Mouse (Mus musculus) intestine, embryonic 15.5 days (tissue): ENCODE measurements at regions not wholly inside any gene's neighbourhood (a gene's known extent, or its start where the extent isn't known, plus 50 kb on each side); places are given as distances from the start of the nearest gene placed in this dataset.

Experiments used
- ATAC-seq: fragments of 200-750 bp; cut with Nextera tagmentation; 2 replicates; pipeline ENCODE4 v1.8.0; 2017; ENCODE audit warnings: moderate TSS enrichment, moderate library complexity
- H3K27ac ChIP-seq: fragments of 300-500 bp; sonication (generic); 2 replicates; pipeline ENCODE4 v1.5.1; 2015; ENCODE audit warnings: mild to moderate bottlenecking, inconsistent platforms
- H3K27me3 ChIP-seq: fragments of 300-500 bp; sonication (generic); replicated peaks from 2 replicates; pipeline ENCODE4 v1.6.1; 2015; ENCODE audit warnings: inconsistent platforms
- H3K36me3 ChIP-seq: fragments of 300-500 bp; sonication (generic); 2 replicates; pipeline ENCODE4 v1.6.1; 2015; ENCODE audit warnings: inconsistent platforms
- H3K4me1 ChIP-seq: fragments of 300-500 bp; sonication (generic); replicated peaks from 2 replicates; pipeline ENCODE4 v1.6.1; 2015; ENCODE audit warnings: inconsistent platforms
- H3K4me2 ChIP-seq: fragments of 300-500 bp; sonication (generic); replicated peaks from 2 replicates; pipeline ENCODE4 v1.6.1; 2015; ENCODE audit warnings: mild to moderate bottlenecking, inconsistent platforms
- H3K4me3 ChIP-seq: fragments of 300-500 bp; sonication (generic); replicated peaks from 2 replicates; pipeline ENCODE4 v1.5.1; 2015; ENCODE audit warnings: inconsistent platforms
- H3K9ac ChIP-seq: fragments of 300-500 bp; sonication (generic); 2 replicates; pipeline ENCODE4 v1.6.1; 2015; ENCODE audit warnings: inconsistent platforms
- H3K9me3 ChIP-seq: fragments of 300-500 bp; sonication (generic); 2 replicates; pipeline ENCODE4 v1.6.1; 2016; ENCODE audit warnings: inconsistent platforms
- WGBS: fragments of 180-500 bp; shearing (Covaris S2); methylation state at CpG from one replicate; pipeline ENCODE4 v1.1.7; 2015; 5-methylcytosine and 5-hydroxymethylcytosine counted together

DNA sequence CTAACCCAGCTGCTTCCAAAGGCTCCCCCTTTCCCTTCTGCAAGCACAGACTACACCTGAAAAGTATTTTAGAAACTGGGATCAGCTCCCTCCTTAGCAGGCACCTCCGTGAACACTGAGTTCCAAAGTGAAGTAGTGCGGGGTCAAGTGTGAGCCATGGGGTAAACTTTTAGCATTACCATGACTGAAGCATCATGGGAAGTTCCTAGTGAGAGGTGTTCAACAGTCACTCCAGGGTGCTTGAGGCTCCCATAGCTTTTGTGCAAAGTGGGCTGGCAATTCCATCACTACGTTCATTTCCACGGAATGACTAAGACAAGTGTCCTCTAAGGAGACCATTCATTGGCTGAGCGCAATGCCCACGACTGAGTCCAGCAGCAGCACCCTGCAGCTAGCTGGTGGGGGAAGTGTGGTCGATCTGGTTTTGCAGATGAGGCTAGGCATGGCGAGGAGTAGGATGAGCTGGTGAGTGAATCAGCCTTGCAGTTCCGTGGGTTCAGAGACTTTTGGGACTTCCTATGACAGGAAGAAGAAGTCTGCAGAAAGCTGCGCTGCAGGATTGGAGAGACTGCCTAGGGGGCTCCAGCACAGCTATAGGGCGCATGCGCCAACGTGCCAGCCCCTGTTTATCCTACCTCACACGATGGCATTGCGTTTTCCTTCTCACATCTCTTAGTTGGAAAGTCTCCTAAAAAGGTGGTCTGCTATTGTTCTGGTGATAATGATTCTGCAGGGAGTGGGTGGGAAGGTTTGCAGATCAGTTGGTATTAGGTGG is 73.4 kb downstream of the Fam43a start:
- Histone ChIP-seq H3K4me3 (no peak overlapping the region), H3K9ac (no peak overlapping the region), H3K4me2 (no peak overlapping the region), H3K27ac (no peak overlapping the region), H3K4me1 (no peaks in the 10 kb centered on the region; the same call in 1 of the 2 replicates), H3K27me3 (no peaks in the 10 kb centered on the region), H3K36me3 (no peaks in the 10 kb centered on the region), H3K9me3 (no peaks in the 10 kb centered on the region)
- ATAC-seq: no peak
- WGBS: 68% methylated on average over 15 of the region's 15 CpGs

DNA sequence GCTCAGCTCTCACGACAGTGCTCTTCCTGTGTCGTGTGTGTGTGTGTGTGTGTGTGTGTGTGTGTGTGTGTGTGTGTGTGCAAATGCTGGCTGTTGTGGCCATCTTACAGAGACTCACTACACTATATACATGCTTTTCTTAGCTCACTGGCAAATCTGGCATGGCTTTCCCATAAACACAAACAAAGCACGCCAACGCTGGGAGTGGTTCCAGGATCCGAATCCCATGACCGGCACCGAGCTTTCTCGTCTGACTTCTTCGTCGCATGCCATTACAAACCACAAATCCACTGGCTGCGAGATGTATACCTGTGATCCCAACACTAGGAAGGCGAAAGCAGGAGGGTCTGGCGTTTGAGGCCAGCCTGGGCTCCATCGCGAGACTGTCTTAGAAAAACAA is 74.1 kb downstream of the Fam43a start:
- Histone ChIP-seq H3K4me1 (no peaks in the 10 kb centered on the region; the same call in 1 of the 2 replicates), H3K36me3 (no peaks in the 10 kb centered on the region), H3K4me2 (no peak overlapping the region), H3K9ac (no peak overlapping the region), H3K9me3 (no peaks in the 10 kb centered on the region), H3K27ac (no peak overlapping the region), H3K27me3 (no peaks in the 10 kb centered on the region), H3K4me3 (no peak overlapping the region)
- ATAC-seq: no peak
- WGBS: 81% methylated on average over 15 of the region's 15 CpGs

GRCm38 (mm10) chr16:30675829-30676228 is 76.3 kb downstream of the Fam43a start:
- ATAC-seq: no peak
- Histone ChIP-seq H3K4me2 (no peak overlapping the region), H3K36me3 (no peaks in the 10 kb centered on the region), H3K4me1 (no peaks in the 10 kb centered on the region), H3K27ac (no peak overlapping the region), H3K27me3 (no peaks in the 10 kb centered on the region), H3K9ac (no peak overlapping the region), H3K9me3 (no peaks in the 10 kb centered on the region), H3K4me3 (no peak overlapping the region)
- WGBS: 55% methylated on average over 4 of the region's 4 CpGs

DNA sequence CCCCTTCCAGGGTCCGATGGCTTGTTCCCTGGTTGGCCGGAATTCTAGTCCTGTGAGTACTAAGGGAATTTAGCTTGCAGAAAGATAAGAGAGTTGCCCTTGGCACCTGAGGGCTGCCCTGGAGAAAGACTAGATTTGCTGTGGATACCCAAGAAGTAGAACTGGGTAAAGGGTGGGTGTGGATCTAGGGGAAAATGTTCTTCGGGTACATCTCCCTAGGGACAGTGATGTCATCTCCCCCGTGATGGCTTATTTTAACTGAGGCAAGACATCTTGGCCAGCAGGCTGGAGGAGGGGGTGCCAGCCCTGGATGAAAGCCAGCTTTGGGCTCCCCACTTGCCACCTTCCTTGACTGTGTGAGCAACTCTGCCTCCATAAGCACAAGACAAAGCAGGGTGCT is 77.5 kb downstream of the Fam43a start:
- Histone ChIP-seq H3K9me3 (no peaks in the 10 kb centered on the region), H3K9ac (no peak overlapping the region), H3K27me3 (no peaks in the 10 kb centered on the region), H3K36me3 (no peaks in the 10 kb centered on the region), H3K27ac (no peak overlapping the region), H3K4me1 (no peaks in the 10 kb centered on the region), H3K4me3 (no peak overlapping the region), H3K4me2 (no peak overlapping the region)
- ATAC-seq: no peak
- 84% methylated on average over 4 of the region's 4 CpGs for WGBS

GRCm38 (mm10) chr16:30677896-30678707 is 78.6 kb downstream of the Fam43a start:
- Histone ChIP-seq H3K9me3 (no peaks in the 10 kb centered on the region), H3K36me3 (no peaks in the 10 kb centered on the region), H3K4me2 (no peak overlapping the region), H3K9ac (no peak overlapping the region), H3K4me3 (no peak overlapping the region), H3K27ac (no peak overlapping the region), H3K4me1 (no peaks in the 10 kb centered on the region), H3K27me3 (no peaks in the 10 kb centered on the region)
- 85% methylated on average over 7 of the region's 7 CpGs for WGBS
- no peak for ATAC-seq

- H3K27me3 ChIP-seq: no peaks in the 10 kb centered on the region
- 83% methylated on average over 9 of the region's 9 CpGs for WGBS
- no peaks in the 10 kb centered on the region for H3K4me1 ChIP-seq
- H3K9me3 ChIP-seq: no peaks in the 10 kb centered on the region
- no peaks in the 10 kb centered on the region for H3K36me3 ChIP-seq
- ATAC-seq: no peak
- no peak overlapping the region for H3K4me2 ChIP-seq
- no peak overlapping the region for H3K9ac ChIP-seq
- no peak overlapping the region for H3K4me3 ChIP-seq
- no peak overlapping the region for H3K27ac ChIP-seq
These were observed 79.4 kb downstream of the Fam43a start for GRCm38 (mm10) chr16:30678708-30679492.

- no peaks in the 10 kb centered on the region for H3K9me3 ChIP-seq
- WGBS: 84% methylated on average over 3 of the region's 3 CpGs
- no peak overlapping the region for H3K4me3 ChIP-seq
- no peak overlapping the region for H3K9ac ChIP-seq
- H3K4me2 ChIP-seq: no peak overlapping the region
- no peak for ATAC-seq
- H3K27me3 ChIP-seq: no peaks in the 10 kb centered on the region
- H3K27ac ChIP-seq: no peak overlapping the region
- H3K4me1 ChIP-seq: no peaks in the 10 kb centered on the region
- no peaks in the 10 kb centered on the region for H3K36me3 ChIP-seq
These were observed 79.9 kb downstream of the Fam43a start for GRCm38 (mm10) chr16:30679493-30679811.

DNA sequence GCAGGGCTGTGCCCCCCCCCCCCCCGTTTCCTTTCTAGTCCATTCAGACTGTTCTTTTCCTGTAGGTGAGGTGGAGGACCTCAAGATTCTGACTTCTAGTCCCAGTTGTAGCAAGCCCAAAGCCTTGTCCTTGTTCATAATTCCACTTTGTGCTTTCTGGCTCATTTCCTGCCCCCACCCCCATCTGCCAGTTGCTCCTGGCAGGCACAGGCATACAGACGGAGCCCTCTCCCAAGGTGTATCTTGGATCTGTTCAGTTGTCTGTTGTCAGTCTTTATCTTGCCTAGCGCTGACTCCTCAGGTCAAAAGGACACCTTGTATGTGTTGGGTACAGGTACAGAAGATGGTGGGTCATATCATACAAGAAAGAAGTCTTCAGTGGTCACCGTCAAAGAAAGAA is 81.9 kb downstream of the Fam43a start:
- no peak for ATAC-seq
- no peaks in the 10 kb centered on the region for H3K4me1 ChIP-seq
- no peaks in the 10 kb centered on the region for H3K27me3 ChIP-seq
- no peak overlapping the region for H3K9ac ChIP-seq
- H3K9me3 ChIP-seq: no peaks in the 10 kb centered on the region
- H3K36me3 ChIP-seq: no peaks in the 10 kb centered on the region
- H3K27ac ChIP-seq: no peak overlapping the region
- H3K4me3 ChIP-seq: no peak overlapping the region
- no peak overlapping the region for H3K4me2 ChIP-seq
- 83% methylated on average over 4 of the region's 4 CpGs for WGBS

- 92% methylated on average over 3 of the region's 3 CpGs for WGBS
These were observed 84.5 kb downstream of the Fam43a start for GRCm38 (mm10) chr16:30683986-30684385.

DNA sequence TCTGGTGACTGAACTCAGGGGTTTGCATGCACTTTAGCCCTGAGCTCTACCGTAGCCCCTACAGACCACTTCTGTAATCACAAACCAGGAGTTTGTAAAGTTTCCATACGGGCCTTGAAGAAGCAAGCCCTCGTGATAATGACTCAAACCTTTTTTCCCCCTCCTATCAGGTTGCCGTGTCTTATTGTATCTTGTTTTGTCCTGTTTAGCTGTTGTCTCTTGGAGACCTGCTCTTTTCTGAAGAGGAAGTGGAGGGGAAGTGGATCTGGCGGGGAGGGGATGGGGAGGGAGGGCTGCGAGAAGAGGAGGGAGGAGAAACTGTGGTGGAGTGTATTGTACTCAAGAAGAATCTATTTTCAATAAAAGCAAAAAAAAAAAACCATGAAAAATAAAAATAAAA is 87.0 kb downstream of the Fam43a start:
- H3K27ac ChIP-seq: no peak overlapping the region
- H3K4me1 ChIP-seq: no peaks in the 10 kb centered on the region
- no peak for ATAC-seq
- H3K27me3 ChIP-seq: no peaks in the 10 kb centered on the region
- no peak overlapping the region for H3K4me2 ChIP-seq
- H3K4me3 ChIP-seq: no peak overlapping the region
- H3K36me3 ChIP-seq: no peaks in the 10 kb centered on the region
- H3K9me3 ChIP-seq: no peaks in the 10 kb centered on the region
- no peak overlapping the region for H3K9ac ChIP-seq
- 65% methylated on average over 6 of the region's 6 CpGs for WGBS

More at GRCm38 (mm10) chr16:30683986-30684385, 84.5 kb downstream of the Fam43a start:
- H3K9ac ChIP-seq: no peak overlapping the region
- H3K27me3 ChIP-seq: no peaks in the 10 kb centered on the region
- H3K27ac ChIP-seq: no peak overlapping the region
- H3K4me1 ChIP-seq: no peaks in the 10 kb centered on the region
- H3K36me3 ChIP-seq: no peaks in the 10 kb centered on the region
- H3K4me3 ChIP-seq: no peak overlapping the region
- ATAC-seq: no peak
- no peaks in the 10 kb centered on the region for H3K9me3 ChIP-seq
- no peak overlapping the region for H3K4me2 ChIP-seq

- WGBS: 87% methylated on average over 6 of the region's 6 CpGs
- Histone ChIP-seq H3K9ac (no peak overlapping the region), H3K9me3 (no peaks in the 10 kb centered on the region), H3K4me2 (no peak overlapping the region), H3K4me3 (no peak overlapping the region), H3K27me3 (no peaks in the 10 kb centered on the region), H3K36me3 (no peaks in the 10 kb centered on the region), H3K4me1 (no peaks in the 10 kb centered on the region), H3K27ac (no peak overlapping the region)
- no peak for ATAC-seq
These were observed 87.7 kb downstream of the Fam43a start for GRCm38 (mm10) chr16:30687225-30687624.

GRCm38 (mm10) chr16:30687682-30688081 is 88.2 kb downstream of the Fam43a start:
- Histone ChIP-seq H3K36me3 (no peaks in the 10 kb centered on the region), H3K4me1 (no peaks in the 10 kb centered on the region), H3K9ac (no peak overlapping the region), H3K4me3 (no peak overlapping the region), H3K27me3 (no peaks in the 10 kb centered on the region), H3K4me2 (no peak overlapping the region), H3K27ac (no peak overlapping the region), H3K9me3 (no peaks in the 10 kb centered on the region)
- WGBS: 73% methylated on average over 8 of the region's 8 CpGs
- no peak for ATAC-seq
